Mouse (Mus musculus) B cell, adult 2 months (primary cell): Measurements from ENCODE around the gene Crybg2.

Source experiments
- DNase-seq, 2 experiments: peaks; one replicate each; pipeline ENCODE4 v3.0.0; 2022

Gene Crybg2

GRCm38 (mm10) chr4:134122281-134122680 lies 61.7 kb downstream of the Crybg2 start:
- DNase-seq = peak in 1 of 2 experiments; percentile 9

GRCm38 (mm10) chr4:134123147-134123546 lies 62.5 kb downstream of the Crybg2 start:
- no peak for DNase-seq

- peak; percentile 77 to 80 for DNase-seq
Observed at GRCm38 (mm10) chr4:134123680-134124551, 63.3 kb downstream of the Crybg2 start.

GRCm38 (mm10) chr4:134125383-134126060 lies 64.9 kb downstream of the Crybg2 start:
- no peak for DNase-seq

- no peak for DNase-seq
Observed at GRCm38 (mm10) chr4:134126300-134127120, 65.9 kb downstream of the Crybg2 start.

GRCm38 (mm10) chr4:134127121-134127455 lies 66.5 kb downstream of the Crybg2 start:
- no peak for DNase-seq

GRCm38 (mm10) chr4:134127793-134128192 lies 67.2 kb downstream of the Crybg2 start:
- DNase-seq = no peak

- peak; percentile 84 to 85 for DNase-seq
Observed at GRCm38 (mm10) chr4:134128221-134128982, 67.8 kb downstream of the Crybg2 start, which contains the start of gene Sh3bgrl3. Sh3bgrl3 (minus strand) TSS chr4:134128789.

- peak; percentile 52 to 57 for DNase-seq
Observed at GRCm38 (mm10) chr4:134128983-134129362, 68.4 kb downstream of the Crybg2 start.

- peak; percentile 29 for DNase-seq
Observed at GRCm38 (mm10) chr4:134129482-134129881, 68.9 kb downstream of the Crybg2 start.

GRCm38 (mm10) chr4:134132117-134132516 lies 71.5 kb downstream of the Crybg2 start:
- no peak for DNase-seq

GRCm38 (mm10) chr4:134132519-134133095 lies 72.0 kb downstream of the Crybg2 start:
- DNase-seq = no peak

GRCm38 (mm10) chr4:134136280-134136926 lies 75.8 kb downstream of the Crybg2 start:
- no peak for DNase-seq

GRCm38 (mm10) chr4:134138857-134139256 lies 78.2 kb downstream of the Crybg2 start:
- no peak for DNase-seq
